Mouse (Mus musculus) G1E (cell line): ENCODE data around the gene Myo16.
A peak's percentile ranks its signal among the peaks of the same experiment; 100 is the strongest.

Source experiments
- CTCF ChIP-seq: IDR thresholded peaks from 2 replicates; pipeline ENCODE4 v1.5.1; 2012; ENCODE audit warnings: low read depth, low read length, inconsistent platforms, mixed read lengths
- GATA1 ChIP-seq: IDR thresholded peaks from 2 replicates; pipeline ENCODE4 v1.6.1; 2012; ENCODE audit warnings: borderline replicate concordance, low read length, inconsistent platforms, mixed read lengths
- POLR2AphosphoS5 ChIP-seq: IDR thresholded peaks from 2 replicates; pipeline ENCODE4 v1.6.1; 2012; ENCODE audit warnings: low read depth, low read length, inconsistent platforms; ENCODE audit not compliant: insufficient replicate concordance

- TF ChIP-seq CTCF (peak; percentile 97), GATA1 (no peak), POLR2AphosphoS5 (no peak)
Measured at GRCm38 (mm10) chr8:10438772-10439171, 285.1 kb downstream of the Myo16 start.
